Mouse (Mus musculus) lung, postnatal 0 days (tissue): ENCODE results near the gene Tceanc2. TPM values are rescaled to one million over a fixed set of nuclear protein-coding genes. Genes with fewer than 3 reads are reported as not detected.
A peak's percentile ranks its signal among the peaks of the same experiment; 100 is the strongest.

Source experiments
- ATAC-seq: fragments of 200-750 bp; cut with Nextera tagmentation; 2 replicates; pipeline ENCODE4 v1.8.0; 2017; ENCODE audit warnings: moderate library complexity
- DNase-seq: peaks from one replicate; pipeline ENCODE4 v3.0.0-alpha.2; 2016; ENCODE audit warnings: low spot score
- H3K27ac ChIP-seq: fragments of 300-500 bp; sonication (generic); 2 replicates; pipeline ENCODE4 v1.5.1; 2014; ENCODE audit warnings: antibody characterized with exemption, mild to moderate bottlenecking, low read length, mixed read lengths
- H3K27me3 ChIP-seq: fragments of 300-500 bp; sonication (generic); replicated peaks from 2 replicates; pipeline ENCODE4 v1.6.1; 2014; ENCODE audit warnings: low read length, mixed read lengths; ENCODE audit not compliant: insufficient read depth
- H3K36me3 ChIP-seq: fragments of 300-500 bp; sonication (generic); 2 replicates; pipeline ENCODE4 v1.6.1; 2014; ENCODE audit warnings: low read length, mixed read lengths; ENCODE audit not compliant: insufficient read depth
- H3K4me1 ChIP-seq: fragments of 300-500 bp; sonication (generic); 2 replicates; pipeline ENCODE4 v1.6.1; 2014; ENCODE audit warnings: antibody characterized with exemption, low read depth, low read length, mixed read lengths; ENCODE audit not compliant: insufficient read depth
- H3K4me2 ChIP-seq: fragments of 300-500 bp; sonication (generic); replicated peaks from 2 replicates; pipeline ENCODE4 v1.6.1; 2014; ENCODE audit warnings: low read depth, mild to moderate bottlenecking, low read length, moderate library complexity, mixed read lengths
- H3K4me3 ChIP-seq: fragments of 300-500 bp; sonication (generic); 2 replicates; pipeline ENCODE4 v1.5.1; 2014; ENCODE audit warnings: low read depth, low read length
- H3K9ac ChIP-seq: fragments of 300-500 bp; sonication (generic); replicated peaks from 2 replicates; pipeline ENCODE4 v1.6.1; 2014; ENCODE audit warnings: low read depth, mild to moderate bottlenecking
- H3K9me3 ChIP-seq: fragments of 300-500 bp; sonication (generic); 2 replicates; pipeline ENCODE4 v1.6.1; 2016; ENCODE audit warnings: low read length, mixed read lengths
- CTCF ChIP-seq: IDR thresholded peaks from 2 replicates; pipeline ENCODE4 v1.5.1; 2016; ENCODE audit warnings: antibody characterized with exemption, mild to moderate bottlenecking
- EP300 ChIP-seq: IDR thresholded peaks from 2 replicates; pipeline ENCODE4 v1.6.1; 2016; ENCODE audit warnings: antibody characterized with exemption, mild to moderate bottlenecking, control low read depth
- WGBS: fragments of 180-500 bp; shearing (Covaris S2); extraction: QIAGEN DNeasy Blood & Tissue Kit; methylation state at CpG from one replicate; pipeline ENCODE4 v1.1.7; 2014; 5-methylcytosine and 5-hydroxymethylcytosine counted together
- polyA plus RNA-seq: library from polyadenylated mRNA; unstranded; fragments of >200 nt; fragmentation: Nextera tagmentation; extraction: Ambion mirVana; gene quantifications from 2 replicates; pipeline ENCODE4 v1.2.1, GENCODE M21; 2015

Gene Tceanc2
- polyA plus RNA-seq, 1 experiment from 2014 or later: 20.7 TPM

GRCm38 (mm10) chr4:107182796-107183195, 3.9 kb upstream of the Tceanc2 start:
- no peak overlapping the region for H3K4me2 ChIP-seq
- H3K9me3 ChIP-seq: no peaks in the 10 kb centered on the region
- no peak overlapping the region for H3K4me3 ChIP-seq
- ATAC-seq (no peak), DNase-seq (no peak)
- H3K9ac ChIP-seq: no peak overlapping the region
- 69% methylated on average over 2 of the region's 2 CpGs for WGBS
- no peaks in the 10 kb centered on the region for H3K27me3 ChIP-seq
- H3K27ac ChIP-seq: no peak overlapping the region
- no peak for TF ChIP-seq EP300
- TF ChIP-seq CTCF: no peak
- H3K4me1 ChIP-seq: peaks cover 5% of the 10 kb centered on the region; the same call in 1 of the 2 replicates
- peaks cover 7% of the 10 kb centered on the region; the same call in 1 of the 2 replicates for H3K36me3 ChIP-seq

- TF ChIP-seq EP300 (no peak), CTCF (no peak)
- Histone ChIP-seq H3K9ac (no peak overlapping the region), H3K36me3 (no peaks in the 10 kb centered on the region; the same call in 1 of the 2 replicates), H3K4me2 (no peak overlapping the region), H3K27ac (no peak overlapping the region), H3K27me3 (no peaks in the 10 kb centered on the region), H3K4me3 (no peak overlapping the region), H3K4me1 (peaks cover 6% of the 10 kb centered on the region; the same call in 1 of the 2 replicates), H3K9me3 (no peaks in the 10 kb centered on the region)
- ATAC-seq (no peak), DNase-seq (no peak)
- WGBS: 72% methylated on average over 6 of the region's 6 CpGs
Measured at GRCm38 (mm10) chr4:107181866-107182265, 3.0 kb upstream of the Tceanc2 start.

- no peak overlapping the region for H3K4me3 ChIP-seq
- H3K27me3 ChIP-seq: no peaks in the 10 kb centered on the region
- DNase-seq (no peak), ATAC-seq (no peak)
- H3K4me2 ChIP-seq: no peak overlapping the region
- no peaks in the 10 kb centered on the region for H3K36me3 ChIP-seq
- peaks cover 6% of the 10 kb centered on the region; the same call in 1 of the 2 replicates for H3K4me1 ChIP-seq
- H3K9me3 ChIP-seq: no peaks in the 10 kb centered on the region
- no peak overlapping the region for H3K27ac ChIP-seq
- no peak overlapping the region for H3K9ac ChIP-seq
- no peak for TF ChIP-seq CTCF
- TF ChIP-seq EP300: no peak
Measured at GRCm38 (mm10) chr4:107180746-107181145, 1.8 kb upstream of the Tceanc2 start.

- Histone ChIP-seq H3K4me2 (peak overlapping the region; percentile 66), H3K27me3 (no peaks in the 10 kb centered on the region)
Measured at GRCm38 (mm10) chr4:107179561-107179960, 645 bp upstream of the Tceanc2 start.

GRCm38 (mm10) chr4:107178182-107178829, 610 bp downstream of the Tceanc2 start, which contains the start of gene Tmem59:
Gene Tmem59 (plus strand): TSS chr4:107178399.
- Histone ChIP-seq H3K4me3 (peak within 1 kb of the TSS; percentile 99), H3K27ac (peak within 1 kb of the TSS; percentile 99), H3K9me3 (no peaks in the 10 kb centered on the region), H3K27me3 (no peaks in the 10 kb centered on the region), H3K4me2 (peak within 1 kb of the TSS; percentile 76), H3K4me1 (peaks cover 6% of the 10 kb centered on the region; the same call in 1 of the 2 replicates), H3K36me3 (0 out of 2 replicates have a peak, but pooled peaks cover 6% of the 10 kb centered on the region), H3K9ac (peak within 1 kb of the TSS; percentile 93)
- DNase-seq: peak; percentile 98
- WGBS: 1% methylated on average over 47 of the region's 49 CpGs
- peak; percentile 21 for TF ChIP-seq CTCF
- TF ChIP-seq EP300: no peak
- ATAC-seq: peak; percentile 96

More at GRCm38 (mm10) chr4:107179561-107179960, 645 bp upstream of the Tceanc2 start:
- peaks cover 6% of the 10 kb centered on the region; the same call in 1 of the 2 replicates for H3K4me1 ChIP-seq
- 0 out of 2 replicates have a peak, but pooled peaks cover 6% of the 10 kb centered on the region for H3K36me3 ChIP-seq
- no peak for TF ChIP-seq EP300
- no peak for TF ChIP-seq CTCF
- WGBS: under 1% methylated on average over 8 of the region's 8 CpGs
- peak overlapping the region; percentile 99 for H3K27ac ChIP-seq
- ATAC-seq (no peak), DNase-seq (no peak)
- peak overlapping the region; percentile 93 for H3K9ac ChIP-seq
- H3K9me3 ChIP-seq: no peaks in the 10 kb centered on the region
- H3K4me3 ChIP-seq: peak overlapping the region; percentile 99

- Histone ChIP-seq H3K9ac (peak overlapping the region; percentile 93), H3K4me1 (peaks cover 6% of the 10 kb centered on the region; the same call in 1 of the 2 replicates), H3K4me2 (peak overlapping the region; percentile 76), H3K9me3 (no peaks in the 10 kb centered on the region), H3K36me3 (0 out of 2 replicates have a peak, but pooled peaks cover 6% of the 10 kb centered on the region), H3K27ac (peak overlapping the region; percentile 99), H3K4me3 (peak overlapping the region; percentile 99), H3K27me3 (no peaks in the 10 kb centered on the region)
- 16% methylated on average over 11 of the region's 11 CpGs for WGBS
- no peak for TF ChIP-seq CTCF
- no peak for TF ChIP-seq EP300
- ATAC-seq (no peak), DNase-seq (peak; percentile 58)
Measured at GRCm38 (mm10) chr4:107177506-107177905, 1.4 kb downstream of the Tceanc2 start.
